Mouse (Mus musculus): ENCODE measurements around the gene Tbc1d17. TPM values are rescaled to one million over a fixed set of nuclear protein-coding genes. Genes with fewer than 3 reads are reported as not detected.

Tbc1d17 gene
- polyA plus RNA-seq, 1 experiment from 2014 or later, result 120 TPM

DNA sequence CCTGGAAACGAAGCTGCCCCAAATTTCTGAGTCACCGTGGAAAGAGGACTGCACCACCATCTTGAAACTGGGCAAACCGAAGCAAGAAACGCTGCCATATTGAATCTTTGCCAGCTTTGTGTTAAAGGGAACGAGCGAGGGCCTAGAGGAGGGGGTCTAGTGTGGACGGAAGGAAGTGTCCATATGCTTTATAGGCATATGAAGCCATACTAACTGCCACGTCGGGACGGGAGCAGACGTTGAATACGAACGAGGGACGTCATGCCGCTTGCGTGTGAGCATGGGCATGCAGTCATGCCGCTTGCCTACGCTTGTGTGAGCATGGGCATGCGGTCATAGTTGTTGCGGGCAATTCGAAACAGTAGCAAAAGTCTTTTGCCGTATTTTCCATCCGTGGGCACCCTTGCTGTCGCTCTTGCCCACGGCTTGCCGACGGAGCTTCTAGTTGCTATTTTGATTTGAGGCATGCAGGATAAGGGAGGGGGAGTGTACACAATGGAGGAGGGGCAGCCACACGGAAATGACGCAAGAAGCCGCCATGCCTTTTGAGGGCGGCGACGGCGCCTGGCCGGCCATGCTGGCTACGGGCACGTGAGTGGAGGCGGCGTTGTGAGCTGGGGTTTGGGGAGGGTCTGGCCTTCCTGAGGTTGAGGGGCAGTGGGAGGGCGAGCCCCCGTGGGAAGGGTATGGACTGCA lies 685 bp upstream of the Tbc1d17 start:
- Histone ChIP-seq H3K4me2 (replicated peaks) (peak overlapping the region; percentile 60), H3K9ac (replicated peaks) (peak overlapping the region; percentile 76), H3K36me3 (peaks cover 22% of the 10 kb centered on the region), H3K27ac (replicated peaks) (peak overlapping the region; percentile 100), H3K9me3 (no peaks in the 10 kb centered on the region), H3K4me1 (peaks cover 45% of the 10 kb centered on the region), H3K4me3 (peak overlapping the region; percentile 78), H3K27me3 (no peaks in the 10 kb centered on the region)
- peak; percentile 73 for ATAC-seq (replicated peaks)
- WGBS, result under 1% methylated on average over 41 of the region's 41 CpGs

- H3K4me1 ChIP-seq, result peaks cover 28% of the 10 kb centered on the region
- ATAC-seq (replicated peaks), result no peak
- H3K27ac ChIP-seq (replicated peaks), result peak overlapping the region; percentile 100
- H3K4me2 ChIP-seq (replicated peaks), result peak overlapping the region; percentile 60
- H3K27me3 ChIP-seq, result no peaks in the 10 kb centered on the region
- H3K36me3 ChIP-seq, result peaks cover 40% of the 10 kb centered on the region
- H3K9ac ChIP-seq (replicated peaks), result peak overlapping the region; percentile 53
- H3K9me3 ChIP-seq, result no peaks in the 10 kb centered on the region
- H3K4me3 ChIP-seq, result peak overlapping the region; percentile 78
- WGBS, result 77% methylated on average over 5 of the region's 5 CpGs
Measured at GRCm38 (mm10) chr7:44847772-44848171, 1.1 kb downstream of the Tbc1d17 start.

DNA sequence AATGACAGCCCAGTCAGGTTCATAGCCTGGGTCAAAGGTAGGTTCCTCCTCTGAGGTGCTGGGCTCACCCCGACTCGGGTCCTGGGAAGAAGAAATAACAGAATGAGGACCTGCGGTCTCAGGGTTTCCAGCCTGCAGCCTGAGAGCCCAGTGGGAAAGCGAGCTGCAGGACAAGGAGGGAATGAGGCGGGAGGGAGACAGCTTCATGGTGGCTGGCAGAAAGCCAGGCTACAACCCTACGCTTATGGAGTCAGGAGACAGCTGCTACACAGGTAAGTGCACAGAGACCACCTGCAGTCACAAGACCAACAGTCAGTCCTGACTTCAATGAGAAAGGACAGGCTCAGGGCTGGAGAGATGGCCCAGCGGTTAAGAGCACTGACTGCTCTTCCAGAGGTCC lies 2.1 kb downstream of the Tbc1d17 start:
- Histone ChIP-seq H3K9ac (replicated peaks) (no peak overlapping the region), H3K4me3 (no peak overlapping the region), H3K27ac (replicated peaks) (no peak overlapping the region), H3K9me3 (no peaks in the 10 kb centered on the region), H3K4me1 (peaks cover 28% of the 10 kb centered on the region), H3K4me2 (replicated peaks) (no peak overlapping the region), H3K27me3 (no peaks in the 10 kb centered on the region; the same call in 1 of the 2 replicates), H3K36me3 (peaks cover 50% of the 10 kb centered on the region)
- ATAC-seq (replicated peaks), result no peak
- 87% methylated on average over 7 of the region's 7 CpGs for WGBS

- Histone ChIP-seq H3K27me3 (peaks cover 9% of the 10 kb centered on the region), H3K4me3 (no peak overlapping the region), H3K9ac (replicated peaks) (no peak overlapping the region), H3K27ac (replicated peaks) (no peak overlapping the region), H3K9me3 (no peaks in the 10 kb centered on the region), H3K4me1 (peaks cover 19% of the 10 kb centered on the region), H3K36me3 (peaks cover 60% of the 10 kb centered on the region), H3K4me2 (replicated peaks) (no peak overlapping the region)
- WGBS, result 93% methylated on average over 10 of the region's 10 CpGs
- no peak for ATAC-seq (replicated peaks)
Measured at GRCm38 (mm10) chr7:44845006-44845405, 3.9 kb downstream of the Tbc1d17 start.

DNA sequence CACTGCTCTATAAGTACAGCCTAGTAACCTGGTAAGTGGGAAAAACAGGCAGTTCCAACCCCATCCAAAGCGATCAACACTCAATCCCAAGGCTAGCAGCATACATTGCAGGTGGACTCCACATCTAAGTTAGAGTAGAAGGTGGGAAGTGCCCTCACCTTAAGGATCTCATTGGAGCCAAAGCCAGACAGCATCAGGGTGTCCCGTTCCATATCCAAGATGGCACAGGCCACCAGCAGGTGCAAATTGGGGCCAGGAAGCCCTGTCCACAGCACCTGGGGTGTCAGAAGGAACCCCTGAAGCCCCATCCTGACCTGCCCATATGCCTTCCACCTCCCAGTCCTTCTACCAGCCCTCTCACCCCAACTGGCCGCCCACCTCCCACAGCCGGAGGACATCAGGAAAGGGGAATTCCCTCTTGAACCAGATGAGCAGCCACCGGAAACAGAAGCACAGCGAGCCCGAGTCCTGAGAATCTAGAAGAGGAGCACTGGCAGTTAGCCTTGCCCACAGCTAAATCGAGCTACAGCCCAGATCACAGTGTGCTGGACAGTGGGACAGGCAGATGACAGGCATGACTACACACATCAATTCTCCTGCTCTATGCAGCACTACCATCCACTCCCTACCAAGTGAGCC lies 6.9 kb downstream of the Tbc1d17 start:
- no peak overlapping the region for H3K27ac ChIP-seq (replicated peaks)
- ATAC-seq (replicated peaks), result no peak
- WGBS, result 93% methylated on average over 8 of the region's 8 CpGs
- peaks cover 60% of the 10 kb centered on the region for H3K36me3 ChIP-seq
- H3K4me2 ChIP-seq (replicated peaks), result no peak overlapping the region
- peaks cover 17% of the 10 kb centered on the region for H3K4me1 ChIP-seq
- H3K4me3 ChIP-seq, result no peak overlapping the region
- H3K9ac ChIP-seq (replicated peaks), result no peak overlapping the region
- H3K9me3 ChIP-seq, result no peaks in the 10 kb centered on the region
- peaks cover 24% of the 10 kb centered on the region for H3K27me3 ChIP-seq

GRCm38 (mm10) chr7:44840426-44840825 lies 8.5 kb downstream of the Tbc1d17 start:
- peaks cover 24% of the 10 kb centered on the region for H3K27me3 ChIP-seq

DNA sequence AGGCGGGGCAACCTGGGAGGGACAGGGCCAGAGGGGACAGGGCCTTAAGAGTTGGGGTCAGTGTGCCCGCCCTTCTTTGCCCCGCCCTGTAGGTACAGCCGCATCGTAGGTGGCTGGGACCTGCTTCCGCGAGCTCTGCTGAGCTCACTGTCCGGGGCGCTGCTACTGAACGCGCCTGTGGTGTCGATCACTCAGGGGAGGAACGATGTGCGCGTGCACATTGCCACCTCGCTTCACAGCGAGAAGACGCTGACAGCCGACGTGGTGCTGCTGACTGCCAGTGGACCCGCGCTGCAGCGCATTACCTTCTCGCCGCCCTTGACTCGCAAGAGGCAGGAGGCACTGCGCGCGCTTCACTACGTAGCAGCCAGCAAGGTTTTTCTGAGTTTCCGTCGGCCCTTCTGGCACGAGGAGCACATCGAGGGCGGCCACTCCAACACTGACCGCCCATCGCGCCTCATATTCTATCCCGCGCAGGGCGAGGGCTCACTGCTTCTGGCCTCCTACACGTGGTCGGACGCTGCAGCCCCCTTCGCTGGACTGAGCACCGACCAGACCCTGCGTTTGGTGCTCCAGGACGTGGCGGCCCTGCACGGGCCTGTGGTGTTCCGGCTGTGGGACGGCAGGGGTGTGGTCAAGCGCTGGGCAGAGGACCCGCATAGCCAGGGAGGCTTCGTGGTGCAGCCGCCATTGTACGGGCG lies 9.2 kb downstream of the Tbc1d17 start:
- Histone ChIP-seq H3K9me3 (no peaks in the 10 kb centered on the region), H3K4me2 (replicated peaks) (peak overlapping the region; percentile 49), H3K27ac (replicated peaks) (no peak overlapping the region), H3K36me3 (peaks cover 39% of the 10 kb centered on the region), H3K4me1 (peaks cover 13% of the 10 kb centered on the region), H3K9ac (replicated peaks) (peak overlapping the region; percentile 38), H3K27me3 (peaks cover 24% of the 10 kb centered on the region), H3K4me3 (peak overlapping the region; percentile 34)
- ATAC-seq (replicated peaks), result peak; percentile 67
- WGBS, result 1% methylated on average over 58 of the region's 58 CpGs

More at GRCm38 (mm10) chr7:44840426-44840825, 8.5 kb downstream of the Tbc1d17 start:
- Histone ChIP-seq H3K4me3 (0 out of 2 replicates have a peak overlapping the region, but pooled peaks have one; percentile 34), H3K9me3 (no peaks in the 10 kb centered on the region), H3K9ac (replicated peaks) (no peak overlapping the region), H3K4me1 (peaks cover 13% of the 10 kb centered on the region), H3K4me2 (replicated peaks) (peak overlapping the region; percentile 49; the same call in 1 of the 2 replicates), H3K27ac (replicated peaks) (no peak overlapping the region), H3K36me3 (peaks cover 46% of the 10 kb centered on the region)
- WGBS, result 58% methylated on average over 14 of the region's 14 CpGs
- no peak for ATAC-seq (replicated peaks)

GRCm38 (mm10) chr7:44839171-44839490 lies 9.7 kb downstream of the Tbc1d17 start:
- Histone ChIP-seq H3K27me3 (peaks cover 24% of the 10 kb centered on the region), H3K9ac (replicated peaks) (peak overlapping the region; percentile 38), H3K9me3 (no peaks in the 10 kb centered on the region), H3K4me2 (replicated peaks) (peak overlapping the region; percentile 49), H3K27ac (replicated peaks) (no peak overlapping the region), H3K4me3 (peak overlapping the region; percentile 34), H3K36me3 (peaks cover 33% of the 10 kb centered on the region), H3K4me1 (peaks cover 13% of the 10 kb centered on the region)
- 28% methylated on average over 11 of the region's 11 CpGs for WGBS
- no peak for ATAC-seq (replicated peaks)

GRCm38 (mm10) chr7:44838073-44838472 lies 10.8 kb downstream of the Tbc1d17 start:
- Histone ChIP-seq H3K27me3 (peaks cover 24% of the 10 kb centered on the region), H3K9ac (replicated peaks) (no peak overlapping the region), H3K9me3 (no peaks in the 10 kb centered on the region), H3K4me1 (peaks cover 13% of the 10 kb centered on the region), H3K4me3 (no peak overlapping the region), H3K36me3 (peaks cover 23% of the 10 kb centered on the region), H3K27ac (replicated peaks) (no peak overlapping the region), H3K4me2 (replicated peaks) (no peak overlapping the region)
- 84% methylated on average over 6 of the region's 6 CpGs for WGBS
- no peak for ATAC-seq (replicated peaks)

DNA sequence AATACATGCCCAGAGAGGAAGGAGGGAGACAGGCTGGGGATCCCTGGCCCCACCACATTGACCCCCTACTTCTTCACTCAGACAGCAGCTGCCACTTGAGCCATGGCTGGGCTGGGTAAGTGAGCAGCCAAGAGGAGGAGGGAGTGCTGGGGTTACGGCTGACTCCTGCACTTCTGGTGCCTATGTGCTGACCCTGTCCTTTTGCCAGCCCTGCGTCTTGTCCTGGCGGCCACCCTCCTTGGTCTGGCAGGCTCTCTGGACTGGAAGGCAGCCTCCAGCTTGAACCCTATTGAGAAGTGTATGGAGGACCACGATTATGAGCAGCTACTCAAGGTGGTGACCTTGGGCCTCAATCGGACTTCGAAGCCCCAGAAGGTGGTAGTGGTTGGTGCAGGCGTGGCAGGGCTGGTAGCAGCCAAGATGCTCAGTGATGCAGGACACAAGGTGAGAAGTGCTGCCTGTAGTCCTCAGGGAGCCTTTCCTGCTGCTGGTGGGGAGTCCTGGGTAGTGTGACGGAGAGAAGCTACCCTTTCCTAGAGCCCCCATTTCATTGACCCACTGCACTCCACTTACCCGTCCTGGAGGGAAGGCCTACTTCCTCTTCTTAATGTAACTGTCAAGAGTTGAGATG lies 12.3 kb downstream of the Tbc1d17 start:
- WGBS, result 86% methylated on average over 9 of the region's 9 CpGs
- H3K4me2 ChIP-seq (replicated peaks), result no peak overlapping the region
- H3K4me1 ChIP-seq, result peaks cover 13% of the 10 kb centered on the region
- no peak for ATAC-seq (replicated peaks)
- peaks cover 15% of the 10 kb centered on the region for H3K36me3 ChIP-seq
- H3K27ac ChIP-seq (replicated peaks), result no peak overlapping the region
- no peak overlapping the region for H3K9ac ChIP-seq (replicated peaks)
- no peak overlapping the region for H3K4me3 ChIP-seq
- no peaks in the 10 kb centered on the region for H3K9me3 ChIP-seq
- H3K27me3 ChIP-seq, result peaks cover 24% of the 10 kb centered on the region

DNA sequence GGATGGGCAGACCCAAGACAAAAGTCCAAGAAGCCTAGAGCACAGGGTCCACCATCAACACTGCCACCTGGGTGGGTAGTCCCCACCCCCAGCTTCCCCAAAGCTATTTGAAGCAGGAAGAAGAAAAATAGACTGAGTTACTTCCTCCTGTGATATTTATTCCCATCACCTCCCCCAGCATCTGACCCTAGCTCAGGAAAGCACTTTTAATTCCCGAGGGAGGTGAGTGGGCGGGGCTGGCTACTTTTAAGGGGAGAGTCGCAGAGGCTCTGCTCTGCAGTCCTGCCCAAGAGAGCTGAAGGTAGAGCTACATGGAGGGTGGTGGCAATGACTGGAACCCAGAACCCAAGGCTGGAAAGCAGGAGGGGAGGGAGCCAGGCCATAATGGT lies 12.9 kb downstream of the Tbc1d17 start:
- WGBS, result 51% methylated on average over 3 of the region's 3 CpGs
- Histone ChIP-seq H3K9ac (replicated peaks) (no peak overlapping the region), H3K4me2 (replicated peaks) (no peak overlapping the region), H3K4me1 (peaks cover 13% of the 10 kb centered on the region), H3K9me3 (no peaks in the 10 kb centered on the region), H3K36me3 (peaks cover 19% of the 10 kb centered on the region), H3K4me3 (no peak overlapping the region), H3K27ac (replicated peaks) (no peak overlapping the region), H3K27me3 (peaks cover 24% of the 10 kb centered on the region)
- ATAC-seq (replicated peaks), result no peak

Measured in forebrain, embryonic 15.5 days (tissue).